Mouse (Mus musculus) brown adipose tissue, adult 24 weeks (tissue): ENCODE data around the gene Nlrp4e. TPM values are rescaled to one million over a fixed set of nuclear protein-coding genes. Genes with fewer than 3 reads are reported as not detected.
"Not testable (repeated sequence)": the region's sequence is repeated elsewhere in the genome, so short reads cannot be mapped to it uniquely, and the experiment has no call there.

Experiments used
- H3K27ac ChIP-seq: fragments of 200-500 bp; replicated peaks from 2 replicates; pipeline ENCODE4 v1.5.1; 2012; ENCODE audit warnings: low read depth, mild to moderate bottlenecking, low read length
- H3K4me1 ChIP-seq: fragments of 200-500 bp; 2 replicates; pipeline ENCODE4 v1.6.1; 2012; ENCODE audit warnings: low read length, mixed read lengths; ENCODE audit not compliant: control insufficient read depth, insufficient read depth, insufficient read length
- H3K4me3 ChIP-seq: fragments of 200-500 bp; 2 replicates; pipeline ENCODE4 v1.5.1; 2012; ENCODE audit warnings: low read depth, mild to moderate bottlenecking, low read length, moderate library complexity; ENCODE audit not compliant: insufficient read depth
- polyA plus RNA-seq: library from polyadenylated mRNA; stranded (reverse); fragments of >200 nt; gene quantifications from 2 replicates; pipeline ENCODE4 v1.2.4, GENCODE M21; 2012; ENCODE audit not compliant: missing spikeins, insufficient read depth, insufficient read length

Nlrp4e gene
- not detected in 2 replicates for polyA plus RNA-seq

- H3K27ac ChIP-seq, H3K4me3 ChIP-seq, H3K4me1 ChIP-seq: not testable (repeated sequence)
These were observed at the start of gene Nlrp4e for GRCm38 (mm10) chr7:23300892-23301291. Nlrp4e (plus strand) TSS chr7:23301192.

- not testable (repeated sequence) for H3K4me3 ChIP-seq, H3K4me1 ChIP-seq, H3K27ac ChIP-seq
These were observed 49.4 kb upstream of the Nlrp4e start, which contains the start of gene Vmn1r166 for GRCm38 (mm10) chr7:23251582-23251981. Vmn1r166 (minus strand) TSS chr7:23251682.

GRCm38 (mm10) chr7:23278800-23279199 is 22.2 kb upstream of the Nlrp4e start, which contains the start of gene Gm6902:
Gm6902 (minus strand) TSS chr7:23278900.
- H3K4me3 ChIP-seq, H3K27ac ChIP-seq, H3K4me1 ChIP-seq: not testable (repeated sequence)

GRCm38 (mm10) chr7:23358311-23358710 is 57.3 kb downstream of the Nlrp4e start:
- H3K4me3 ChIP-seq, H3K4me1 ChIP-seq, H3K27ac ChIP-seq: not testable (repeated sequence)

- H3K27ac ChIP-seq: no peak within 1 kb of the TSS
- no peaks in the 10 kb centered on the region for H3K4me1 ChIP-seq
- H3K4me3 ChIP-seq: no peak within 1 kb of the TSS
These were observed 84.6 kb downstream of the Nlrp4e start, which contains the start of gene Nlrp5 for GRCm38 (mm10) chr7:23385589-23385988. Nlrp5 (plus strand) TSS chr7:23385889.

Other genes starting within 250 kb of the Nlrp4e start
- gene Vmn1r163, start 245.7 kb upstream of the Nlrp4e start, polyA plus RNA-seq: not detected in 2 replicates
- not detected in 2 replicates for gene Gm8720, start 233.7 kb upstream of the Nlrp4e start, polyA plus RNA-seq
- not detected in 2 replicates for gene Gm10662, start 156.7 kb upstream of the Nlrp4e start, polyA plus RNA-seq
- not detected in 2 replicates for gene Vmn1r165, start 83.9 kb upstream of the Nlrp4e start, polyA plus RNA-seq
- gene Vmn1r166, start 49.5 kb upstream of the Nlrp4e start, polyA plus RNA-seq: not detected in 2 replicates
- gene Gm6902, start 22.3 kb upstream of the Nlrp4e start, polyA plus RNA-seq: not detected in 2 replicates
- gene Nlrp5, start 84.7 kb downstream of the Nlrp4e start, polyA plus RNA-seq: not detected in 2 replicates
- not detected in 2 replicates for gene Vmn1r167, start 206.0 kb downstream of the Nlrp4e start, polyA plus RNA-seq
- not detected in 2 replicates for gene Vmn1r168, start 238.5 kb downstream of the Nlrp4e start, polyA plus RNA-seq